Mouse (Mus musculus) kidney, adult 2 months (tissue): ENCODE measurements around the gene Rbp7. TPM values are rescaled to one million over a fixed set of nuclear protein-coding genes. Genes with fewer than 3 reads are reported as not detected.

Source experiments
- DNase-seq: peaks from one replicate; pipeline ENCODE4 v3.0.0; 2021
- H3K27ac ChIP-seq: fragments of 200-500 bp; 2 replicates; pipeline ENCODE4 v1.5.1; 2012; ENCODE audit warnings: low read depth, low read length, control low read depth, inconsistent platforms; ENCODE audit not compliant: insufficient read depth
- H3K27me3 ChIP-seq: fragments of 200-500 bp; replicated peaks from 2 replicates; pipeline ENCODE4 v1.6.1; 2012; ENCODE audit warnings: mild to moderate bottlenecking, moderate library complexity, low read length, inconsistent platforms; ENCODE audit not compliant: control insufficient read depth, insufficient read depth
- H3K36me3 ChIP-seq: fragments of 200-500 bp; 2 replicates; pipeline ENCODE4 v1.6.1; 2012; ENCODE audit warnings: mild to moderate bottlenecking, moderate library complexity, low read length, inconsistent platforms; ENCODE audit not compliant: control insufficient read depth, insufficient read depth
- H3K4me1 ChIP-seq: fragments of 200-500 bp; 2 replicates; pipeline ENCODE4 v1.6.1; 2011; ENCODE audit warnings: low read length; ENCODE audit not compliant: control insufficient read depth, insufficient read depth
- H3K4me3 ChIP-seq: fragments of 200-500 bp; 2 replicates; pipeline ENCODE4 v1.5.1; 2011; ENCODE audit warnings: mild to moderate bottlenecking, low read depth, low read length, control low read depth; ENCODE audit not compliant: insufficient read depth
- CTCF ChIP-seq: fragments of 200-500 bp; conservative IDR thresholded peaks from 2 replicates; pipeline ENCODE4 v1.5.1; 2011; ENCODE audit warnings: low read depth, mild to moderate bottlenecking, control low read depth, low read length, moderate library complexity, mixed read lengths; ENCODE audit not compliant: insufficient read depth, insufficient read length
- POLR2A ChIP-seq: fragments of 200-500 bp; IDR thresholded peaks from one replicate; pipeline ENCODE4 v1.6.1; 2011; ENCODE audit warnings: low read depth, low read length, control low read depth
- WGBS: fragments of 180-500 bp; shearing (Covaris S2); methylation state at CpG from one replicate; pipeline ENCODE4 v1.1.7; 2018; 5-methylcytosine and 5-hydroxymethylcytosine counted together
- polyA plus RNA-seq: library from polyadenylated mRNA; depleted of rRNA; stranded (reverse); fragments of >200 nt; gene quantifications from 2 replicates; pipeline ENCODE4 v1.2.3, GENCODE M21; 2012

The Rbp7 gene
- polyA plus RNA-seq, 1 experiment, result 2.9 TPM

DNA sequence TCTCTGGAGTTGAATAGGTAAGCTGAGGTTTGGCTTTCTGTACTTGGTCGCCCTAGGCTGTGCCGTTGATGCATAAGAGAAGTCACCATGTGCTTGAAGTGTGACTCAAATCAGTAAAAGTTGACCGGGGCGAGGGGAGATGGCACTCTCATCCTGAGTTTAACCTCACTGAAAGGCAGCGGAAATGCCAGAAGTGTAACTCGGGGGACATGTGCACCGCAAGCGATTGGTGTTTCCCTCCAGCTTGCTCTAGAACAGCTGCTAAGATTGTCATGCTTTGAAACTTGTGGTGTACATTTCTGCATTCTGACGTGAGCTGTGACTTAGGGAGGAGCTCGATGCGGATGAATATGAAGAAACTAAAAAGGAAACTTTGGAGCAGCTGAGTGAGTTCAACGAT, 33.0 kb upstream of the Rbp7 start:
- TF ChIP-seq POLR2A (no peak), CTCF (no peak)
- 95% methylated on average over 12 of the region's 12 CpGs for WGBS
- no peaks in the 10 kb centered on the region for H3K4me1 ChIP-seq
- no peak overlapping the region for H3K4me3 ChIP-seq
- no peak for DNase-seq
- no peak overlapping the region for H3K27ac ChIP-seq
- no peaks in the 10 kb centered on the region for H3K27me3 ChIP-seq
- H3K36me3 ChIP-seq, result no peaks in the 10 kb centered on the region

DNA sequence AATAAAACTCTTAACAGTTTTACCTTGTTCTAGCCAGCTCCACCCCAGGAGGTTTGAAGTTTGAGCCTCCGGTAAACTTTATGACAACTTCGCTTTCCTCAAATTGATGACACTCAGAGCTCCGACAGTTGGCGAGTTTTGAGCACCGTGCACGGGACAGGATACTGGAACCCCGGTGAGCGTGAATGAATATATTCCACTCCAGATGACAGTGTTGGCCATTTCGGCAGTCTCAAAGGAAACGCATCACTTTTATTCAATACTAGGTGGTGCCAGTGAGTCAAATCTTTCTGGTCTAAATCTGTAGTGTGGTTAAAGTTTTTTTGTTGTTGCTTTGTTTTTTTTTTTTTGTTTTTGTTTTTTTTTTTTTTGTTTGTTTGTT, 31.0 kb upstream of the Rbp7 start:
- DNase-seq, result peak; percentile 61
- no peak for TF ChIP-seq POLR2A
- peak; percentile 21; the same call in 1 of the 2 replicates for TF ChIP-seq CTCF
- no peaks in the 10 kb centered on the region for H3K4me1 ChIP-seq
- H3K27ac ChIP-seq, result peak overlapping the region; percentile 13
- H3K27me3 ChIP-seq, result no peaks in the 10 kb centered on the region
- no peaks in the 10 kb centered on the region for H3K36me3 ChIP-seq
- under 1% methylated on average over 10 of the region's 10 CpGs for WGBS
- peak overlapping the region; percentile 81 for H3K4me3 ChIP-seq

- H3K4me1 ChIP-seq, result no peaks in the 10 kb centered on the region
- peak within 1 kb of the TSS; percentile 93 for H3K27ac ChIP-seq
- TF ChIP-seq POLR2A (peak; percentile 39), CTCF (no peak)
- no peaks in the 10 kb centered on the region for H3K36me3 ChIP-seq
- WGBS, result under 1% methylated on average over 60 of the region's 60 CpGs
- DNase-seq, result peak; percentile 97
- H3K4me3 ChIP-seq, result peak within 1 kb of the TSS; percentile 81
- no peaks in the 10 kb centered on the region for H3K27me3 ChIP-seq
Measured at GRCm38 (mm10) chr4:149485053-149485824, 30.5 kb upstream of the Rbp7 start, which contains the start of the genes Nmnat1 and Lzic. Gene Nmnat1, minus strand, starts transcription at chr4:149485202. Gene Lzic, plus strand, starts transcription at chr4:149485229.

GRCm38 (mm10) chr4:149484566-149484965, 29.8 kb upstream of the Rbp7 start:
- no peak for TF ChIP-seq POLR2A
- TF ChIP-seq CTCF, result no peak
- Histone ChIP-seq H3K4me3 (peak overlapping the region; percentile 81), H3K27ac (peak overlapping the region; percentile 93), H3K36me3 (no peaks in the 10 kb centered on the region), H3K4me1 (no peaks in the 10 kb centered on the region), H3K27me3 (no peaks in the 10 kb centered on the region)
- no peak for DNase-seq
- WGBS, result 23% methylated on average over 3 of the region's 3 CpGs

GRCm38 (mm10) chr4:149477078-149477477, 22.3 kb upstream of the Rbp7 start, which contains the start of gene Tmem274:
Gene Tmem274, plus strand, starts transcription at chr4:149477378.
- no peak within 1 kb of the TSS for H3K4me3 ChIP-seq
- DNase-seq, result no peak
- no peaks in the 10 kb centered on the region for H3K36me3 ChIP-seq
- no peaks in the 10 kb centered on the region for H3K4me1 ChIP-seq
- TF ChIP-seq CTCF (no peak), POLR2A (no peak)
- no peak within 1 kb of the TSS for H3K27ac ChIP-seq
- 69% methylated on average over 11 of the region's 11 CpGs for WGBS
- no peaks in the 10 kb centered on the region for H3K27me3 ChIP-seq

GRCm38 (mm10) chr4:149475096-149475495, 20.3 kb upstream of the Rbp7 start:
- no peaks in the 10 kb centered on the region for H3K27me3 ChIP-seq
- H3K4me1 ChIP-seq, result no peaks in the 10 kb centered on the region
- no peak for TF ChIP-seq POLR2A
- no peak for TF ChIP-seq CTCF
- no peak overlapping the region for H3K27ac ChIP-seq
- no peaks in the 10 kb centered on the region for H3K36me3 ChIP-seq
- 63% methylated on average over 7 of the region's 7 CpGs for WGBS
- no peak for DNase-seq
- H3K4me3 ChIP-seq, result no peak overlapping the region

DNA sequence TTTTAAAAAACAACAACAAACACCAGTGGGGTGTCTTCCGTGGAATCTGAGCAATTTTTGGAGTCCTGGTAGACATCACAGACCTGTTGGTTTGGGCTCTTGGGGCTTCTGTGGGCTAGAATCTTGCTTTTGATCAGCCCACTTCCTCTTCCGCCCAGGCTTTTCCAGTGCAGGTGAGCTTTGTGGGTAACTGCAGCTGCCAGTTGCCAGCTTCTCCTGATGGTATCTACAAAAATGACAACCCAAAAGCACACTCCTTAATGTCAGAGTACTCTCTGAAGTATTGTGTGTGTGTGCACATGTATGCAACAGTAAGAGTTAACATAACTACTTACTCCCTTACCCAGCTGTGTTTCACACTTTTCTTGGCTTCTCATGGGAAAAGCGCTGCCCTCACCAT, 14.8 kb upstream of the Rbp7 start:
- Histone ChIP-seq H3K4me1 (no peaks in the 10 kb centered on the region), H3K27ac (no peak overlapping the region), H3K27me3 (no peaks in the 10 kb centered on the region), H3K36me3 (peaks cover 2% of the 10 kb centered on the region; the same call in 1 of the 2 replicates), H3K4me3 (no peak overlapping the region)
- DNase-seq, result no peak
- TF ChIP-seq CTCF (no peak), POLR2A (no peak)
- 94% methylated on average over 3 of the region's 3 CpGs for WGBS
